Mouse (Mus musculus) layer of hippocampus, postnatal 25 days (tissue): ENCODE data around the gene Tanc2. TPM values are rescaled to one million over a fixed set of nuclear protein-coding genes. Genes with fewer than 3 reads are reported as not detected.

ENCODE experiments used
- DNase-seq, 2 experiments: peaks; one replicate each; pipeline ENCODE4 v3.0.0; 2022; ENCODE audit warnings: mixed read lengths in 2 of 2, low spot score in 1 of 2; ENCODE audit errors: extremely low spot score in 1 of 2
- total RNA-seq, 2 experiments: library from RNA; stranded (reverse); gene quantifications; 2 replicates each; pipeline ENCODE4 v1.2.3; 2021

Gene Tanc2
- total RNA-seq, 2 experiments from 2014 or later: 138 to 179 TPM

DNA sequence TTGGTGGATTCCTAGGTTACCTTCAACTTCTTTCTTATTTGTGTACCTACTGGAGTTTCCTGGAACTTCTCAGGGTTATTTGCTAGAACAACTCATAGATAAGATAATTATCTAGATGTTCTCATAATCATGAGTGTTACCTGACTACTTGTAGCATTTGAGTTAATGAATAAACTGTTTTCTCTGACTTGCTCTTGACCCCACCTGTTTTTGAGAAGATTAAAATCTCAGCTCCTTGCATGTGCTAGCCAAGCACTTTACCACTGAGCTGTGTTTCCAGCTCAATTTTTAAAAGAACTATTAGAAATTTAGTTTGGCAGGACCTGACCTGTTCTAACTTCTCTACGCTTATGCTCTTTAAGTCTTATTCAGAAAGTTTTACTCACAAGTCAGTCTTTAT is 36.4 kb downstream of the Tanc2 start:
- DNase-seq: no peak

DNA sequence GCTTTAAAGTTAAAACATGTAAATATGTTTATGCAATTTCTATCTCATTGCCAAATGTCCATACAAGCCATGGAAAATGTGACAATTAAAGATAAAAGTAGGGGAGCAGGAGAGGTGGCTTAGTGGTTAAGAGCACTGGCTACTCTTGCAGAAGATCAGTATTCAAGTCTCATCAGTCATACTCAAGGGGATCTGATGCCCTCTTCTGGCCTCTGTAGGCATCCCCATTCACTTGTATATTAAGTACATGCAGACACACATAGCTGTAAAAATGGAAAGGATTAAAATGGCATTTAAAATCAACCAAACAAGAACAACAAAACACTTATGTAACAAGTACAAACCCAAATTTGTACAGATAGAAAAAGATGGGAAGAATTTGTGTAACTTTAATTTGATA is 54.2 kb downstream of the Tanc2 start:
- DNase-seq: no peak

DNA sequence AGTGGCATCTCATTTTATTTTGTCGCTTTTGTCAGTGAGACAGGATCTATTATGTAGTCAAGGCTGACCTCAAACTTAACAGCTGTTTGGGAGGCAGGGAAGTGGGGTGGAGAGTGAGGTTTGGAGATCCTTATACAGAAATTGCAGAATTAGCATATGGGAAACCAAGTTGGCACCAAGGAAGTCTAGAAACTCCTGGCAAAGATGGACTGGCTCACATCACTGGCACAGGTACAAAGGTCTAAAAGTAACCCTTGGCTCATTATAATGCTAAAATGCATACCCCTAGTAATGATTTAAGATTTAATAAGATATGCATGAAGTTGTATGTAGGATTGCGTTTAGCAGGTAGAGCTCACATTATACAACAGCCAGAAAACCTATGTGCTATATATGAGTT is 58.2 kb downstream of the Tanc2 start:
- no peak for DNase-seq

DNA sequence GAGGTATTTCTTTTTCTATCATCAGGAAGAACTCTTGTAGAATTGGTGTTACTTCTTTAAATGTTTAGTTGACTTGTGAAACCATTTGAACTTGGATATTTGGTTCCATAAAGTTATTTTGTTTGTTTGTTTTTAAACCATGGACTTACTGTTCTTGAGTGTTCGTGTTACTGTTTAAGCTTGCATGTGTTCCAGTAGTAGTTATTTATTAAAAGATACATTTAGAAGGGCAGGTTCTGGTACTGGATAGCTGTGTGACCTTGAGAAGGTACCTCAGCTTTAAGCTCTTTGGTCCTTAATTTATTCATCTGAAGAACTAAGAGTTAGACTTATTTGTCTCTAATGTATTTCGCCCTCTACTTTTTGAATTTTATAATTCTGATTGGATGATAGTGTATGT is 64.8 kb downstream of the Tanc2 start:
- DNase-seq: no peak

DNA sequence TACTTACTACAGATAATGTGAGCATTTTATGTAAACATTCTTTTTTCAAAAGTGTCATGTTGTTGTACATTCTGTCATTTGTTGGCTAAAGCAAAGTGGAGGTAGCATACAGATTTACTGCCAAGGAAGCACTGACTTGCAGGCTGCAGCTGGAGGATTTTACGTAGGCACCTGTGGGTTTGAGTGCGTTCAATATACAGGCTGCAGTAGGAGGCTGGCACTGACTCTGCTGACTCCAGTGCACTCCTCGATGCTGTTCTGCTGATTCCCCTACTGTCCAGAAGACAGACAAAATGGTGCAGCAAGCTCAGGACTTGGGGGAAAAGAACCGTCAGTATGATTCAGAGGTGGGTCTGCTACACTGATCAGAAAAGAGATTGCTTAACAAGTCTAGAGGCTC is 65.5 kb downstream of the Tanc2 start:
- DNase-seq: no peak

DNA sequence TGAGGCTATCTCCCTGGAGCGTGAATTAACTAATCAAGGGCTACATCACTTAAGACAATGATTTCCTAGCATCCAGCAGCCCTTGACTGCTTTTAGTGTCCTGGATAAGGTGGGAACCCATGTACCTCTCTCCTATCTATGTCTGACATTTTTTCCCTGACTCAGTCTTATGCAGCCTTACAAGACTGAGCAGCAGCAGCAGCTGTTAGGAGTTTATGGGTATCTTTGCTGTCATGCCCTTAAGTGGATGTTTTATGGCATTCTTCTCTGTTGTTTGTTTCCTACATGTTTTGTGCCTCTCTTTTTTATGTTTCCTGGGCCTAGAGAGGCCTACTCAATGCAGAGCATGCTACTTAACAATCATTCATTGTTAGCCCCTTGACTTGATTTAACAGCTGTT is 78.1 kb downstream of the Tanc2 start:
- DNase-seq: no peak

DNA sequence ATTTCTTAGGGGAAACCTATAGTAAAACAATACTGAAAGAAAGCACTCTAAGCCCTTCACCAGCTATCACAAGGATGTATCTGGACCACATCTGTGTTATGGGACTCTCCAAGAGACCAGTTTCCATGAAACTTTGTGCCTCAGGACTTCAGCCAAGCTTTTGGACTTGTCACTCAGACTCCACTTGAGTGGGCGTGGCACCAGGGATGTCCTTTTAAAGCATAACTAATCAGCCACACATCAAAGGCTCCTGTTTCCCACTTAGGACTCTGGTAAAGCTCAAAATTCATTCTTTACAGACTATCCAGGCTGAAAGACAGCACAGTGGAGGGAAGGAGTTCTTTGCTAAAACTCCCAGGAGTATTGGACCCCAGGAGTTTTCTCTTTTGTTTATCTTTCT is 89.2 kb downstream of the Tanc2 start:
- DNase-seq: no peak

DNA sequence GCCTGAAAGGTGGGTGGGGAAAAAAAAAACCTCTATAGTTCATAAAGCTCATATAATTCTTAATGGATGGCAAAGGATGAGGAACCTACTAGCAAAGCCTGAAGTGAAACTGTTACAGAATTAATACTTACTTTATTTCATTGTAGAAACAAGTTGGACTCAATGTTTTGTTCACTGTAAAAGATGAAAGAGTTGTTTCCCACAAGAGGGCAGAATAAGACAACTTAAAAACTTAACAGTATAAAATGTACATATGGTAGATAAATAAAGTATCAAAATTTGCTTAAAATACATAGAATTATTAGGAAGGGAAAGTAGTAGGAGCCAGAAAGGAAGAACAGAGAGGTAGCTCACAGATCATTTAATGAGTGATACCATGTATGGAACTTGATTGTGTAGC is 95.0 kb downstream of the Tanc2 start:
- no peak for DNase-seq

DNA sequence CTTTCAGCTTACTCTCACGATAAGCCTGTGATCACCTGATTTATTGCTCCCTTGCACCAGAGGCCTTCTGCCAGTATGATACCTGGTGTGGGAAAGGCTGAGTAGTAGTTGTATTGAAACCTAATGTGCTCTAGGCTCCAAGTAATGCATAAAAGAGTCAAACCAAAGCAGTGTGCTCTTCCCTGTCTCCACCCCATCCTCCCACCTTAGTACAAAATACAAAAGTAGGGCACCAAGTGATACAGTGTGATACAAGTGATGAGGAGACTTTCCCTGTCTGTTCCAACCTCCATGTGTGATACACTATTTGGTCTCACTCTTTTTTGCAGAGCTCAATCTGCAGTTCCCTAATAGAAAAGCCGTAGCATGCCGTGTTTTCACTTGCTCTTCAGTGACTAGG is 110.7 kb downstream of the Tanc2 start:
- no peak for DNase-seq

DNA sequence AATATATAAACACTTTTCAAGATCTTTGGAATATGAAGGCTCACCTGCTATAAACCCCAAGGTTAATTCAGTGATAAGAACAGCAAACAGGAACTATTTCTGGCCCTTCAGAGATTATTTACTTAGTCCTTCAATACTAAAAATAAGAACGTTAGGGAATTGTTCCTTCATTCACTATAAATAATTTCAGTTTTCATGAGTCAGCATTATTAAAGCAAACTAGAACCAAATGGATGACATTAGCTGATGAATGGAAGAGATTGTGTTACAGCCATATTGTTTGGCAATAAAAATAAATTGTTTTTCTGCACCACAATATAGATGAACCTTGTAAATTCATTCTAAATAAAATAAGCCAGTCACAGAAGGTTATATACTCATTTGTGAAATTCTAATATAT is 129.9 kb downstream of the Tanc2 start:
- DNase-seq: no peak

DNA sequence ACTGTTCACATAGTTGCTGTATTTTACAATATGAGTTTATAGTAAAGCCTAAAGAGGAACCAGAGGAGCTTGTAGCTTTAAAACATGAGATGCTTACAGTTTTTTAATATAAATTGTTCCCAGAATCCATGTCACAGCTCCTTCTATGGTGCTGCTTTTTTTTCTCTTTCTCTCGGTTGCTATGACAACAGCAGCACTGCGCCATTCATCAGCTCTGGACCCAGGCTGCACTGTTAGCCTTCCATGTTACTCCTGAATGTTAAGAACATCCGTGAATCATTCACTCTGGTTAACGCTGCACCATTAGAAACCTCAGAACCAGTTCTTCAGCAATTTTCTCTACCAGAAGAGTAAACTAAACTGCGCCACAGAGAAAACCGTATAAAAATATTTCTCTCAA is 141.8 kb downstream of the Tanc2 start:
- DNase-seq: peak in 1 of 2 experiments; percentile 19

DNA sequence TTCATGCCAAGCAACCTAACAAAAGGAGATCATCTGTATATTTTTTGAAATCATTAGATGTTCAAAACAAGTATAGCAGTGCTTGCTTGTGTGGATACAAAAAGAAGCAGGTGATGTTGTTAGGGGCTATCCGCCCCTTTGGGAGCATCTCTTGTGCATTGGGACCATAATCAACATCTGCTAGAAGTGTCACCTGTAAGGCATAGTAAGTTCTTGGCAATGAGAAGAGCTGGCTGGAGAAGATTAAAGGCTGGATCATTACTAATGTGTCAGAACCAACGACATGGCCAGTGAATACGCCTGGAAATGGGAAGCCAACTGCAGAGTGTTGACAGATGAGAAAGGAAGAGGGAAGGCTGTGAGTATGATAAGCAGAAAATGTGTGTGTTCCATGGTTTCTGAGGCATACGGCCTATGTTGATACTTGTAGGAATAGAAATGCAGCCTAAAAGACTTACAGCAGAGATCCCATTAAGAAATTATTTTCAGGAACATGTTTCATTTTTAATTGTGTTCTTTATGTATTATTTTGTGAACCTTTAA is 142.3 kb downstream of the Tanc2 start:
- DNase-seq: peak in 1 of 2 experiments; percentile 25

DNA sequence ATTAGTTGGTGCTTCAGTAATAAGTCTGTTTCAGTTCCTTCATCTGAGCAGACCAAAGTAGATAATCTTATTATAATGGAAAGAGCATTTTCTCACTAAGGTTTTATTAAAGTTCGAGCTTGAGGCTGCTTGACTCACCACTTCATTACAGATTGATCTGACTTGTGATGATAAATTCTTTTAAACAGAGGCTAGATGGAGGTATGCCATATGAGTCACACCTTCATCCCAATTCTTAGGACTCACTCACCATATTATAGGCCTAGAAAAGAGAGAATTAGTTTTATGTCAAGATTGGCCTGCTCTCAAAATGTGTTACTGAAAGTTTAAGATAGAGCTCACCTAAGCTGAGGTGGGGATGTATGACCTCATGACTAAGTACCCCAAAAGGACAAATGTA is 153.4 kb downstream of the Tanc2 start:
- DNase-seq: no peak

DNA sequence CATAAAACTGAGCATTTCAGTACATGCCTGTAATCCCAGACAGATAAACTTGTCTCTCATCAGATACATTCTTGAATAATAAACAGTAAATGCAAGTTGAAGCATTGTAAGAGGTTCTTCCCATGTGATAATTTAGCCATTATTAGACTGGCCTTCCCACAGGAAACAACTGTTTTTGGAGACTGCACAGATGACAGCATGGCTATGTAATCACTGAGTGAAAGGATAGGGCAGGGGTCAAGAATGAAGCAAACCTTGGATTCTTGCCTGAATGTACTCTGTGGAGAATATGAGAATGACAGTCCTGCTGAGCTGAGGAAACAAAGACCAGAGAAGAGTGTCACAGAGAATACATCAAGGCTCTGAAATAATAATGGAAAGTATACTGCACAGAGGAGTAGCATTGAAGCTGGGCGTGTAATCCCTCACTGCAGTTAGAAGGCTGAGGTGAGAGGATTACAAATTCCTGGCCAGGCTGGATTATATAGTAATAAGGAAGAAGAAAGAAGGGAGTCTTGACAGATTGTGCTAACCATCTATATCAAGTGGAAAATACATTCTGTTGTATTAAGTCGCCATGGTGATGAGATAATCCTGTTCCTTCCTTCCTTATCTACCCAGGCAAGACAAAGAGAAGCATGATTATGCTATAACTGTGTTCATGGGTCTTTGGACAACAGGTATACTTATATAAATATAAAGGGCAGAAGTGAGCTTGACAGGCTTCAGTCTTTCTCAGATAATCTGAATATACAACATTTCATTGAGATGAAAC is 159.7 kb downstream of the Tanc2 start:
- DNase-seq: no peak

DNA sequence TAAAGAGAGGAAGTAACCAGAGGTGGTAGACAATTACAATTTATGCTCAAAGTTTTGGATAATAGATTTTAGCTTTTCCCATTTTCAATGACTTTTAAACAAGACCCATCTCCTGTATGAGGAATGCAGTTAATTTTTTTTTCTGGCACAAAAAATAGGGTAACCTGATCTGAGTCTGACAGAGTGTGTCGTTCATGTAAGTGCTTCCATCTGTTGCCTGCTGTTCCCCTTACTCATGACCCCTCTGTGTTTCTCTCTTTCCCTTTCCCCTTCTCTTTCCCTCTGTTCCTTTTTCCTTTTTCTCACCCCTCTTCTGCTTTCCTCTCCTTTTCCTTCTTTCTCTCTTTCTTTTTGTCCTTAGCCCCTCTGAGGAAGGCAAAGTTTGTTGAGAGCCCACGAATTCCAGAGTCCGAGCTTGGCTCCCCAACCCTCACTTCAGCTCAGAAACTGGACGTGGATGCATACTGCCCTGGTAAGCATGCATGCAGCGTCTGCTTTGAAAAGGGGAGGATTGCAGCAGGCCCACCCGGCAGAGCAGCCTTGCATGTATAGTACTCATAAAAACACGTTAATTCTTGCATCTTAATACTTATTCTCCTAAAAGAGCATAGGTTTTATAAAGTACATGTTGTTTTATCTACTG is 168.9 kb downstream of the Tanc2 start:
- DNase-seq: no peak

DNA sequence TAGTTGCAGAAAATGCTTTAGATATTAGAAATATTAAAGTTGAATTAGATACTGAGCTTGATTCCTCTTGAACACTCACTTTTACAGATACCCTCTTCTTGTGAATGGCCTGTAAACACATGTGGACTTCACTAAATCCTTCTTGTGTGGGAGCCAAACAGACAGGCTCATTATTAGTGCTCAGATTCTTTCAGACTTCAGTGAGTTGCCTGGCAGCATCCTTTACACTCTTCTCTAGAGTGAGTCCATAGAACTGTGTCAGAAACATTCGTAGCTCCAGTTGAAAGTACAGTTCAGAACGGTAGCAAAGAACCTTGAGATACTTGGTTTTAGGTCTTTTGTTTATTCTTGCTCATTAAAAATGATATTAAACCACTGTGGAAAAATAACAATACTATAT is 169.6 kb downstream of the Tanc2 start:
- no peak for DNase-seq

DNA sequence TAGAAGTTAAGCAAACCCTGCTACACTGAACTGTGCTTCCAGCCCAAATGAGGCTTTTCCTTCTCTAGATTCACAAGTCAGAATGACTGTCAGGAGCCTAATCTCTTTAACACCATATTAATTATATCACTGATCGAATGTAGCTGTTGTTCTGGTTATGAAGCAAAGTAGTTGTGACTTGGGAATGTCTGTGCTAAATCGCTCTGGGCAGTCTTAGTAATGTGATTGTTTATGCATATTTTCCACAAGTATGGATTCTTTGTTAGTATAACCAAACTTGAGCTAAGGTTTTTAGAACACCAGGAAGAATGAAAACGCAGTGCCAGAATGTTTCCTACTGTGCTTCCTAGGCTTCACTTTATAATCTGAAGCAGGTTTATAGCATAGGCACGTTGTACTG is 170.6 kb downstream of the Tanc2 start:
- no peak for DNase-seq

DNA sequence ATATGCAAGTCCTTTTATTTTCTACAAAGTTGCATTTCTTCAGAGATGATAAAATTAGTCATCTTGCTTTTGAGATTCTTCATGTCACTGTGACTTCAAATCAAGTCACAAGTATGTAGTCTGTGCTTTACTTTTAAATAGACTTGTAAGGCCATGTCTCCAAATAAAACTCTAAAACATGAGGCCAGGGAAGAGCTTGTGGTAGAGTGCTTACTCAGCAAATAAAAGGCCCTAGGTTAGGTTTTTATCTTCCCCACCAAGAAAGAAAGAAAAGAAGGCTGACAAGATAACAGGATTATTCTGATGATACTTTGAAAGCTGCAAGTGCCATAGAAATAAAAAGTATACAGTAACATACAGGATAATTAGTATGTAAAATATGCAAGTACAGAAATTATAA is 188.0 kb downstream of the Tanc2 start:
- DNase-seq: no peak

DNA sequence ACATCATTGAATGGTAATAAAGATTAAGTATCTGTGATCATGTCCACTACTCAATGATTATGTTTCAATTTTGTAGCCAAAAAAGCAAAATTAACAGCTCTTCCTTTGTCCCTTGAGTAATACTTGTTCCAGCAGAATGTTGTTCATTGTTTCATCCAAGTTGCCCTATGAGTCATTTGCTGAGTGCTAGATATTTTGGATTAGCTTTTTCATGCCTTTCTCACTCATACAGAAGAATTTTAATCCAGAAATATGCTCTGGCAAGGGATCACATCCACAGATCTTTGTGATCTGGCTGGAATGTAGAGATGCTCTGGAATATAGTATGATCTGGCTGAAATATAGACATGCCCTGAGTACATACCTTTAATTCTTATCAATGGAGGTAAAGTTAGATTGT is 202.7 kb downstream of the Tanc2 start:
- no peak for DNase-seq

DNA sequence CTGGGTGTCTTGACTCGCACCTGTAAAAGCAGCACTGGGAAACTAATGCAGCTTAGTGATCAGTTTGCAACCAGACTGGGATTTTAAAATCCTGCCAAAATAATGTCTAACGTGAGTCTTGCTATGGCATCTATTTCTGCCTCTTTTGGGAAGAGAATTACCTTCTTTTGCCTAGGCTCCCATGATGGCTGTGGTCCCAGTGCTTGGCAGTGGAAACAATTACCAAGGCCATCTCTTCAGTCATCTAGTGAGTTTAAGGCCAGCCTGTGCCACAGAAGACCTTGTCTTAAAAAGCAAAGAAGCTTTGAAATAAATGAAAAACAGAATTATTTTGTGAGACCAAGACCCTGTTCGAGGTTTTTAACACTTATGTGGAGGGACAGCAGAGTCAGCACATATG is 213.9 kb downstream of the Tanc2 start:
- no peak for DNase-seq

DNA sequence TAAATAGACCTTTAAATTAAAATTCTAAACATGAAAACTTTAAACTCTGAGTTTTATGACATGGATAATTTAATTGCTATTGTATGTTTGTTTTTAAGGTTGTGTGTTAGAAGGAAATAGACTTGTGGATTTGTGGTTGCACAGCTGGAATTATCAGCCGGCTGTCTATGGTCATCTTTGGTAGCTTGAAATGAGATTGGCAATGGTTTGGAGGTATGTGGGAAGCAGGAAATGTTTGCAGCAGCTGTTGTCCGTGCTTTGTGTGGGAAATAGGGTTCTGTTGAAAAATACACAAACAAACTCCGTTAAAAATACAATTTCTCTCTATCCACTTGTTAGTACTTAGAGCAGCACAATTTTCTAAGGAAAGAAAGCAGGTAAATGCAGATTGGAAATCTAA is 215.0 kb downstream of the Tanc2 start:
- no peak for DNase-seq

DNA sequence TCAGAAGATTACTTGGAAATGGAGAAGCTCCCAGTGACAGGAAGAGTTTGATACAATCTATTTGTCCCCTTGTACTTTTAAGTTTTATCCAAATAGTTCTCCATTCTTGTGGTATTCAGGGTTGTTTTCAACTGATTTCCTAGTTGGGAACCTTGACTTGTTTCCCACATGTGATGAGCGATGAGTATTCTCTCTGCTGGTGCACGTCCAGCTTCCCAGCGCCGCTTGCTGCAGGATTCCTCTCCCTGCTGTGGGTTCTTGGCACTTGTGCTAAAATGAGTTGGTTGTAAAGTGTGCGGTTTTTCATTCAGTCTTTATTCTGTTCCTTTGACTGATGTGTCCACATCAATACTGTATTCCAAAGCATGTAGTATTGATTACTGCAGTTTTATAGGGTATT is 217.3 kb downstream of the Tanc2 start:
- DNase-seq: no peak
